Mouse (Mus musculus) cerebellum, adult 11 months (tissue): ENCODE results near the gene Tmem199.

Source experiments
- DNase-seq: peaks from one replicate; pipeline ENCODE4 v3.0.0; 2022

The Tmem199 gene

DNA sequence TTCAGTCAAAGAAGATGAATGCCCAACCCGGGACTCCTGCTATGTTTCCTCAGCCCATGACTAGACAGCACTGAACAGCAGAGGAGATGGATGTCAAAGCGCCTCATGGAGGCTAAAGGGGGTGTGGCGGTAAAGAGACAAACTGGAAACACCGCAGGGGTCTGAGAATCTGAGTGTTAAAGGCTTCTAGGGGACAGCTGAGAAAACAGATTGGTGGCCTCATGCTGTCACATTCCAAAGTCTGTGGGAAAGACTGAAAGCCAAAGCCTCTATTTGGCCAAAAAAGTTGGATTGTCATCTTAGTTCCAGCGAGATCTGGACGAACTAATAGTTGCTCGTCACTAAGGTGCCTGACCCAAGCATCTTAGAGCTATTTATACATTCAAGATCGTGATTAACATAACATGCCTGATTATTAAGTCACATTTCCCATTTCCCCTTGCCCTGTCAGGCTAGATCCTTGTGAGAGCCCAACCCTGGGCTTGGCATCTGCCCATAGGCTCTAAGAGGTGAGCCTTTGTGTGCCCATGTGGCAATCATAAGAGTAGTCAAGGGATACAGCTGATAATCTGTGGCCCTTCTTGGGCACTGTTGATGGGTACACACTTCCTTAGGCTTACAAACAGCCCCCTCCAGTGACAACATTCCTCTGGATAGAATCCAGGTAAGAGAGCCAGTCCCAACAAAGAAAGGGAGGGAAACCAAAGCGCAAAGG is 11.4 kb upstream of the Tmem199 start:
- DNase-seq = no peak

DNA sequence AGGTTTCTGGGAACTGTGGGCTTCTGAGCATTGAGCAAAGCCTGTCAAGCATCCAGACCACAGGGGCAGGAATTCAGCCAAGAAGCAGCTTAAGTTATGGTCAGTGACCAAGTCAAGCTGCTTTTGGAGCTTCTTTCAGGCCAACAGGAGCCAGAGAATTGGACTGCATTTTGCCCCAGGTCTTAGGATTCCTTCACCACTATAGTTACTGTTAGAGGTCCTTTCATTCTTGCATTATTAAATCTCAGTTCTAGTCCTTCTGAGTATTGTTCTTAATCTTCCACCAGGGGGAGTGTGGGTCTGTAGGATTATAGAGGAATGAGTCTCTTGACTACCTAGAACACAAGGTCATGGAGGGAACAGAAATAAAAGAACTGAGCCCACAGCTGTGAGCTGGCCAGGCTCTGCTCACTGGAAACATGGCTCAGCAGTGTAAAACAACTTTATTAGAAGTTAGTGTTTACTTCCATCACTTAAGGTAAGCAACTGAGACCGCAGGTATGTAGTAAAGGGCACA is 10.6 kb upstream of the Tmem199 start:
- no peak for DNase-seq

DNA sequence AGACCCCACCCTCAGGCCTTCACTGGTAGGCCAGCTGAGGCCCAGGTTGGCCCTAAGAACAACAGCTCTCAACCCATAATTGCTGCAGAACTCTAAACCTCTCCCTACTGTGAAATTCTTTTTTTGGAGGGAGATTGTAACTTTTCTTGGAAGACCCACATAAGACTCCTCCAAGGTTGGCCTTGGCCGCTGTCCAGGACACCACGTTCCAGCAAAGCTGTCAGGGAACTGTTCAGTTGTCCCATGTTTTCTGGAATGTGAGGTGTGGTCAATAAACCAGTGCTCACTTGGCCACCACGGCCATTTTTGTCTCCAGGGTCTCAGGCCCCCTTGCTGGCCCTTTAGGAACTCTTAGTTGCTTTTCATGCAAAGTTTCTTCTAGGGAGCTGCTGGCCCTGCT is 9.9 kb upstream of the Tmem199 start:
- DNase-seq = no peak

DNA sequence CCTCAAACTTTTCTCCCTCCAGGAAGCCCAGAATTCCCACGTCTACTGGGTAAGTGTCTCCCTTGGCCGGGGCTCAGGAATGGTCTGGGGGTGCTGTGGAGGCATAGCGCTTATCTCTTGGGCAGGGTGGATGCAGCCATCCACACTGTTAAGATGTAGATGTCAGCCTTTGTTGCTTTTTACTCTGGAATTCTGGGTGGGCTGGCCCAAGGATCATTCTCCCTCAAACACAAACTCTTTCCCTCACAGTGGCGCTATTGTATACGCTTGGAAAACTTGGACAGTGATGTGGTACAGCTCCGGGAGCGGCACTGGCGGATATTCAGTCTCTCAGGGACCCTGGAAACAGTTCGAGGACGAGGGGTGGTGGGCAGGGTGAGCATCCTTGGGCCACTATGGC is 7.0 kb upstream of the Tmem199 start:
- DNase-seq = no peak

DNA sequence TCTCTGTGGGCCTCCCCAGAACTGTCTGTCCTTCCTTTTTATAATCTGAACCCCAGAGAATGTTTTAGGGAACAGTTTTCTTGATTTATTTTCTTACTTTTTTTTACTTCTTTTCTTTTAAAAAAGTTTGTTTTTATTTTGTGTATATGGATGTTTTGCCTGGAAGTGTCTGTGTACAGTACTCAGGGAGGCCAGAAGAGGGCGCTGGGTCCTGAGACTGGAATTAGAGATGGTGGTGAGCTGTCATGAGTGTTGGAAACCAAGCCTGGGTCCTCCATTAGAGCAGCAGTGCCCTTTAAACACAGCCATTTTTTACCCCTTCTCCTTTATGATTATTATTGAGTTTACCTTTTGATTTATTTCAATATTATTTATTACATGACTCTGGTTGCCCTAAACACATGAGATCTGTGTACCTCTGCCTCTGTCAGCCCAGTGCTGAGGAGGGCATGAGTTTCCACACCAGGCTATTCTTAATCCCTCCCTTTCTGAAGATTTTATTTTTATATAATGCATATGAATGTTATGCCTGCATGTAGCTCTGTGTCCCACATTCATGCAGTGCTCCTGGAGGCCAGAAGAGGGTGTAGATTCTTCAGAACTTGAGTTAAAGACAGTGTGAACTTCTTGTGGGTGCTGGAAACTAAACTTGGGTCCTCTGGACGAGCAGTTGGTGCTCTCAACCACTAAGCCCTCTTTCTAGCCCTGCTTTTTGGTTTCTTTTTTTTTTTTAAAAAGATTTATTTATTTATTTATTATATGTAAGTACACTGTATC is 3.8 kb upstream of the Tmem199 start:
- no peak for DNase-seq

DNA sequence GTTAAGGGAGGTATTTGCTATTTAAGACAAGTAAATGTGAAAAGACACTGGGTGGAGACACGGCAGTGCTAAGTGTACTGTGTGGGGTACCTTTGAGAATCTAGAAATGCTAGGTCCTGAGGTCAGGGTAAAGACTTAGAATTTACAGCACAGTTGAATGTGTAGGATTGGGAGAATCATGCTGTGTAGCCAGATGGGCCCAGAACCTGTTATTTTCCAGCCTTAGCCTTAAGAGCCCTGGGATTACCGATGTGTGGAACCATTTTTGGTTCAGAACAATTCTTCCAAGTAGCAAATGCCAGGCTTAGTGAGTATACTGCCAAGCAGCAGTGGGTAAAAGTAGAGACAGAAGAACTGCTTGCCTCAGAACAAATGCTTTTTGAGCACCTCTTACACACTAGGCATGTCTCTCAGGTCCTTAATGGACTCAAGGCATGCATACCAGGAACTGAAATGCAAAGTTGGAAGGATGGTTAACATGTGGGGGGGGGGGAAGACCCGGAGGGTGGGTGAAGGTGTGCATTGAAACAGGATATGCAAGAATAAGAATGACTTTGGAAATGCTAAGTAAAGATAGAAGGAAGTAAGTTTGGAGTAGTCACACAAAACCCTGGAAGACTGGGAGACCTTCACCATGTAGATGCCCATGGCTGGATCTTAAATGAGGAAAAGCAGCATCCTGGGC is 1.3 kb upstream of the Tmem199 start:
- no peak for DNase-seq

DNA sequence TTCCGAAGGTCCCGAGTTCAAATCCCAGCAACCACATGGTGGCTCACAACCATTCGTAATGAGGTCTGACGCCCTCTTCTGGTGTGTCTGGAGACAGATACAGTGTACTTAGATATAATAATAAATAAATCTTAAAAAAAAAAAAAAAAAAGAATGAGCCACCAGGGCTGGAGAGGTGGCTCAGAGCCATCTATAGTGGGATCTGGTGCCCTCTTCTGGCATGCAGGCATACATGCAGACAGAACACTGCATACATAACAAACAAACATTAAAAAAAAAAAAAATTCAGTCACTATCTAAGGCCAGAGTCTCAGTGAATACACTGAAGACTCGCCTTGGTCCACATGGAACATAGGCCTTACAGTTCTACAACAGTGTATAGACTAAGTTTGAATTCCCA is 2.8 kb downstream of the Tmem199 start:
- DNase-seq = no peak

DNA sequence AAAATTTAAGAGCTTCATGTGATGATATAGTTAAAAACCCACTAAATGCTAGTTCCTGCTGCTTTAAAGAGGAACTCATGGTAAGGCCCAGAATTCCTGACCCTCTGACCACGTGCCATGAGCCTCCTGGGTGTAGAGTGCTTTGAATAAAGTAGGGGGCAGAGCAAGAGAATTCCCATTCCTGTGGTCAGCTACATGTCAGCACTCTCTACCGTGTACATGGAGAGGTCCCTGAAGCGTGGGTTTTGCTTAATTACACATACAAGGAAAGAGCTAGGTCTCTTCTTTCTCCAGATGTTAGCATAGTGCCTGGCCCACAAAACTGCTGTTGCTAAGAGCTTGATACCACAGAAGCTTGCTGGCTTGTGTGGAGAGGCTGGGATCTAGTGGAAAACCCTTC is 6.5 kb downstream of the Tmem199 start:
- no peak for DNase-seq

DNA sequence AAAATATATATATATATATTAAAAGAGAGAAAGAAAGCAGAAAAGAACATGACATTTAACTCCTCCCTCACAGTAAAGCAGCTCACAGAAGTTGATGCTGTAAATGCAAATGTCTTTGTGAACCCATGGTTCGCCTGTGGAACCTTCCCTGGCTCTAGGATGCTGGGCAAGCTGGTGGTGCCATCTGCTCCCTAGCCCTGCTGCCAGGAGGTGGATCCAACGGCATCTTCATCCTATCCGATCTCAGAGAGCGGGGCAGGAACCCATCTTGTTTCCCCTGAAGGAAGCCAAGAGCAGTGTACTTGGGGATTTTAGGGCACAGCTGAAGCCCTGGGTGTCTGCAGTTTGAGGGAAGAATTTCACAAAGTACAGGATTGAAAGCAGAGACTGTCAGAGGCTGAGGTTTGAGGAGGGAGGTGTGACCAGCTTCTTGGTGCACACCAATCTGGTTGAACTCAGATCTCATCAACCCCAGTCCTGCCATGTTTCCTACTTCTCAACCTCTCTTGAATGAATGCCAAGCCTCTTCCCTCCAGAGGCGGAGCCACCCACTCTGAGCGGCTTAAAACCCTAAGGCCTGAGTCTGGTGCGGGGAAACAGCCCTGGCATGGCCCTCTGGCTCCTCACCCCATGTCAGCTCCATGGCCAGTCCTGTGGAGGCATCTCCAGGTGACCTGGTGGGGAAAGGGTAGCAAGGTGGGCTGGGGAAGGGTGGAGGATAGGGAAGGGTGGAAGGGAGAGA is 8.9 kb downstream of the Tmem199 start, which contains the start of gene Sebox:
Gene Sebox, plus strand, starts transcription at position 539 of the 742 bp plus-strand sequence.
- DNase-seq = peak; percentile 87

DNA sequence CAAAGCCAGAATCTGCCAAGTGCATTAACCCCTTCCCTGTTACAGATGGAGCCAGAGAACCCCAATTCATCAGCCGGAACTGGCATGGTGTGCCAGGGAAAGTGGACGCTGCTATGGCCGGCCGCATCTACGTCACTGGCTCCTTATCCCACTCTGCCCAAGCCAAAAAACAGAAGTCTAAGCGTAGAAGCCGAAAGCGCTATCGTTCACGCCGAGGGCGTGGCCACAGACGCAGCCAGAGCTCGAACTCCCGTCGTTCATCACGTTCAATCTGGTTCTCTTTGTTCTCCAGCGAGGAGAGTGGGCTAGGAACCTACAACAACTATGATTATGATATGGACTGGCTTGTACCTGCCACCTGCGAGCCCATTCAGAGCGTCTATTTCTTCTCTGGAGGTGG is 10.4 kb downstream of the Tmem199 start:
- no peak for DNase-seq

DNA sequence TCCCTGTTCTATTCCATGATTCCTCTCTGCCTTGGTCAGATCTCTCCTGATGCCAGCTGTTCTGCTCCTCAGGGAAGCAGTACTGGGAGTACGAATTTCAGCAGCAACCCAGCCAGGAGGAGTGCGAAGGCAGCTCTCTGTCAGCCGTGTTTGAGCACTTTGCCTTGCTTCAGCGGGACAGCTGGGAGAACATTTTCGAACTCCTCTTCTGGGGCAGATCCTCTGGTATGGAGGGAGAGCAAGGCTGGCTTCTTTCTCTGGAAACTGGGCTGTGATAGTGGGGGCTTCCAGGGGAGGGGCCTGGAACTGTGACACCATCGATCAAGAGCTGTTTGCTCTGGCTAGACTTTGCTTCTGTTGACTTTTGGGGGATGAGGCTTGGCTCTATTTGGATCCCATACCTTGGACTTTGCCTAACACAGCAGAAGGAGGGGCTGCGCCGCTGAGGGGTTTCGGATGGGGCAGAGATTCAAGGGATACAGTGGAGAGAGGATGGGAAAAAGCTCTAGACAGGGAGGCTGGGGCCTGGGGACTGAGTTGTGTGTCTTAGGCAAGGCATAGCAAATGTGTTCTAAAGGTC is 11.3 kb downstream of the Tmem199 start:
- DNase-seq = no peak

DNA sequence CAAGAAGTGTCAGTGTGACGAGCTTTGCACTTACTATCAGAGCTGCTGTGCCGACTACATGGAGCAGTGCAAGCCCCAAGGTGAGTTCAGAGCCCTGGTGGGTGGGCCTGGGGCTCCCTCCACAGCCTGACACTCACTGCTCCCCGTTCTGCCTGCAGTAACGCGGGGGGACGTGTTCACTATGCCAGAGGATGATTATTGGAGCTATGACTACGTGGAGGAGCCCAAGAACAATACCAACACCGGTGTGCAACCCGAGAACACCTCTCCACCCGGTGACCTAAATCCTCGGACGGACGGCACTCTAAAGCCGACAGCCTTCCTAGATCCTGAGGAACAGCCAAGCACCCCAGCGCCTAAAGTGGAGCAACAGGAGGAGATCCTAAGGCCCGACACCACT is 12.4 kb downstream of the Tmem199 start:
- DNase-seq = no peak

DNA sequence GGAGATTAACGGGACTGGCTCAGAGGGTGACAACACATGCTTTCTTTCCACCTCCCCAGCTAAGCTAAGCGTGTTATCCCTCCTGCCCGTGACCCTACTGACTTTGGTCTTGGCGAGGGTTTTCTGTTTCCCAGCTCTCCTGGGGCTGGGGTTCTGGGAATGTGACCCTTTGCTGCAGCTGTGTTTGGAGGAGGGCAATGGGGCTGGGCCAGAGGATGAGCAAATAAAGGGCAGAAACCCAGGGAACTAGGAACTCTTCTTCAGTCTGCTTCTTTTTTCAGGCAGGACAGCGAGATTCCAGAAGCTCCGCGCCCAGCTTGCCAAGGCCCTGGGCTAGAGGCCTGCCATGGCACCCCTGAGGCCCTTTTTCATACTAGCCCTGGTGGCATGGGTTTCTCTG is 13.0 kb downstream of the Tmem199 start, which contains the start of gene Vtn:
Gene Vtn, plus strand, starts transcription at position 88 of the 400 bp plus-strand sequence.
- DNase-seq = no peak

DNA sequence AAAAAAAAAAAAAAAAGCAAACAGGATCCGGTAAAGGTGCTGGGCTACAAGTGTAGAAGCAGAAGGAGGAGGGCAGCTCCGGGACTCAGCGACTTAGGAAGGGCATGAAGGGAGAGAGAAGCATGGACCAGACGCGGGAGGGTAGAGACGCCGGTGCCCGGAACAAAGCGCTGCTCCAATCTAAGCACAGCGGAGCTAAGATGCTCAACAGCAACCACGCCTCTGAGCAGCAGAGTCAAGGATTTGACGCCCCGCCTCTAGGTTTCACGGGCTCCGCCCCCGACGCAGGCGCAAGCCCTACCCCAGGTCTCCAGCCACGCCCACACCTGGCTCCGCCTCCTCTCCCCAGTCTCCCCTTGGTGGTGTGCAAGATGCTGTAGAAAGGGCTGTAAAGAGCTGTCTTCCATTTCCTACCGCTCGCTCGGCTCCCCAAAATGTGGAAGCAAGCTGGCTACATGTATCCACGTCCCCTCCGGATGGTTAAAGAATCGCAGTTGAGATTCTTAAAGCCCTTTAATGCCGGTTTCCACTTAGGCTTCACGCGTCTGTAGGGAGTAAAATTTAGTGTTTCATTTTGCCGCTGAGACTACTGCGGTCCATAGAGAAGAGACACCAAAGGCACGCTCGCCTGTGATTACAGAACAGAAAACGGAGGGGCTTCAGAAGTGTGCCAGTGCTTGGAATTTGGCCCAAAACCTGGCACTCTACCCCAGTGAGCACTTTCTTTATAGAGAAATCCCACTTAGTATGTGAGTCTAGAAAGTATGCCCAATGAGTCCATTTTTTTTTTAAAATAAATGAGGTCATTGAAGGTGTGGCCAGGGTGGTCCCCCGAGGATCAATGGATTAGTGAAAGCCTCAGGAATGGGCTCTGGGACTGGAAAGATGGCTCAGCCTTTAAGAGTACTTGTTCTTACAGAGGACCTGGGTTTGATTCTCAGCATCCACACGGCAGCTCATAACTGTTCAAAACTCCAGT is 14.1 kb downstream of the Tmem199 start, which contains the start of gene Sarm1:
Gene Sarm1, minus strand, starts transcription at position 211 of the 979 bp plus-strand sequence.
- peak; percentile 98 for DNase-seq

DNA sequence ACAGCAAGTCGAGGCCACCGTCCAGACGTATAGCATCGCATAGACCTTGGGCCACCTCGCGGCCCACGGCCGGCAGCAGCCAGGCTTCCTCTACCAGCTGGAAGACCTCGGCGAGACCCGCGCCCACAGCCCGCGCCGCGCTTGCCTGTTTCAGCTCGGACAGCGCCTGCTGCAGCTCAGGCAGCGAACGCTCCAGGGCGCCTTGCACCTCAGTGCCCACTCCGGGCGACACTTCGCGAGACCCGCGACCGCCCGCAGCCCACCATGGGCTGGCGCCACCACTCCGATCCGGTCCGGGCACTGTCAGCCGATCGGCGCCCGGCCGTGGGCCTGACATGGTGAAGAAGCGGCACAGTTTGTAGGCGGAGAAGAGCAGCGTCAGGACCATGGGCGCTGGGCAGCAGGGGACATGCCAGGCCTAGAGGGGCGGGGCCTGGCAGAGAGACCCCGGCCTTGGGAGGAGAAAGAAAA is 14.9 kb downstream of the Tmem199 start:
- DNase-seq = peak; percentile 66

DNA sequence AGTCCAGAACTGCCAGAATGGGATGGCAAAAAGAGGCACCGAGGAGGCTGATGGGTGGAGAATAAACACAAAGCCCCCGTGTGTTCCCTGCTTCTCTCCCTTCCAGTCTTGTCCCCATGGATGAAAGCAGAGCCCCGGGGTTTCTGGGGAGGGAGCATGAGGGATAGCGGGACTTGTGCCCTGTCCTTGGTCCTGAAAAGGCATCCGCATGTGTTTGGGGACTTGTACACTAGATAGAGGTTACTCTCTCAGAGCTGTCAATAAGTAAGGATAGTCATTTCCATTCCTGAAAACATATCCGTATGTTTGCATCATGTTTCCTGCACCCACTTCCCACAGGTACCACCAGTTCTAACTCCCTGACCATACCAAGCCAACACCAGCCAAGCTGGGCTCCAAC is 16.1 kb downstream of the Tmem199 start:
- DNase-seq = no peak

DNA sequence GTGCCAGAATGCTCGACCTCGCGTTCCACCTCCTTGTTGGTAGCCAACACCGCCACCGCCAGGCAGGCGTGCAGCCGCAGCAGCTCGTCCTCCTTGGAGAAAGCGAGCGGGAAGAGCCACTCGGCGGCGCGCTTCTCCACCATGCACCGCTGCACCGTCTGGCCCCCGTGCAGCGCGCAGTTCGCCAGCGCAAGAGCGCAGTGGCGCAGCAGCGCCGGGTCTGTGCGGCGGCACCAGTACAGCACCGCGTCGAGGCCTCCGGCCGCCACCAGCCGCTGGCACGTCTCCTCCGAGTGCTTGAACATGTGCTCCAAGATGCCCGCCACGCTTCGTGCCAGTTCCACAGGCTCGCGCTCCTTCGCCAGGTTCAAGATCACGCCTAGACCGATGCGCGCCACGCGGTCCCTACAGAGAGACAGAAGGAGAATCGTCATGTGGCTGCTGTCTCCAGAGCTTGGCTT is 21.2 kb downstream of the Tmem199 start:
- peak; percentile 66 for DNase-seq

DNA sequence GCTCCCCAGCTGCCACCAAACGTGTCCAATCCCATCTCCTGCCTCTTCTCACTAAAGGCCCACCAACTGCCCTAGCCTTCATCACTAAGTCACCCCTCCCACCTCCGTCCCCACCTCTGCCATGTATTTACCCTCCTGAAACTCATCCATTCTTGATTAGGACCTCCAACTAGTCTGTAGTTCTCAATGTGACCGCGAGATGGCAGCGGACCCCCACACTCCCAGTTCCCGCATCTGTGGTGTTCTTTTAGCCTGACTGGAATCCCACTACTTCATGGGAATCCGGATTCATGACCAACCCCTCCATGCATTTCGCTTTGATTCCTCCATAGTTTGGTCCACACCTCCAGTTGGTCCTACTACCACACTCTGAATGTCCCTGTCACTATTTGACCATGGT is 23.8 kb downstream of the Tmem199 start:
- peak; percentile 76 for DNase-seq

DNA sequence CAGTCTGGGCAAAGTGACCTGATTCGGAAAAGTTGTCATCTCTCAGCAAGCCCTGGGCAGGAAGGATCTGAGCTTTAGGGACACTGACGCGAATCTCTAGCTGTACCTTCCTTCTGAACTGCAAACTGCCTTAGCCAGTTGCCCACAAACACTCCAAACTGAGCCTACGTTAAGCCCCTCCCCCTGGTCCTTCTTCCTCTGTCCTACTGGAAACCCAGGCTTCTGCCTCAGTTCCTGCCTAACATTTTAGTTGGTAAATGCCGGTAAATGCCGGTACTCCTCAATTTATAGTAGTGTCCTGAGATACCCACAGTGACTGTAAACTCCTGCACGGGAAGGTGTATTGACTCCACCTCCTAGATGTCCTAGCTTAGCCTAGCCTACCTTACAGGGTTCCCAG is 28.3 kb downstream of the Tmem199 start:
- no peak for DNase-seq

DNA sequence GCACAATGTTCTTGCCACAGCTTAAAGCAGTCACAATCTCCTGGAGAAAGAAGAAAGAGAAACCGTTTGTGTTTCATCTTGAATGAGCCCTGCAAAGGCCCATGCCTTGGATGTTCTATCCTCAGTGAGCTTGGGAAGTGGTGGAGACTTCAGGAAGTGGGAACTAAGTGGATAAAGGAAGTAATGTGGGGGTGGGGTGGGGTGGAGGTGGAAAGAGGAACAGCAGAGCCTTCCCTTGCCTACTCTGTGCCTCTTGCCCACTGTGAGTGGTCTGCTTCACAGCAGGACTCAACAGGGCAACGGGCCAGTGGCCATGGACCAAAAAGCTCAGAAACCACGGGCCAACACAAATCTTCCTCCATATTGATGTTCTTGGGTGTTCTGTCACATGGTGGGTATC is 36.7 kb downstream of the Tmem199 start:
- no peak for DNase-seq
